Mouse (Mus musculus): ENCODE results near the gene Galnt13.

DNA sequence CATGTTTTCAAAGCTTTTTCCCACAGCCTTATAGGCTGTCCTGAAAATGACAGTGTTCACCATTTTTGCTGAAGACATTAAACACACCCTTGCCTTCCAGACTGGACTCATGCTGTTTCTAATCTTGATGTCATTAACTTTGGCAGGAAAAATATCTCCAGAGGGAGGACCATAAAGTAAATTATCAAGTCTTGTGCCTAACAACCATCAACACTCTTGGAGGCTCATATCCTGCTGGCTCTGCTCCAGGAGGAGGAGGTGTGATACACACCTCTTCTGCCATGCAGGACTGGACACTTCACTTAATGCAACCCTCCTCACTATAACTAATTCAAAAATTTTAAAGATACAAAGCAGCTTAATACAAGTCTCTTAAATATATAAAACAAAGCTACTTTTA, 502.0 kb downstream of the Galnt13 start:
- TF ChIP-seq CTCF (IDR thresholded peaks at IDR 0.05; ENCODE audit: low read depth) (no peak), EP300 (IDR thresholded peaks at IDR 0.05; ENCODE audit: low read depth) (no peak)

Data from liver, embryonic 14.5 days (tissue).